Mouse (Mus musculus) spleen, adult 2 months (tissue): ENCODE results near the gene Muc20. TPM values are rescaled to one million over a fixed set of nuclear protein-coding genes. Genes with fewer than 3 reads are reported as not detected.
A peak's percentile ranks its signal among the peaks of the same experiment; 100 is the strongest.

ENCODE experiments used
- DNase-seq, 2 experiments: peaks; one replicate each; pipeline versions ENCODE4 v3.0.0 to v3.0.0-alpha.2; 2012 to 2021; ENCODE audit warnings: low spot score in 2 of 2, low read depth in 1 of 2
- H3K27ac ChIP-seq: fragments of 200-500 bp; 2 replicates; pipeline ENCODE4 v1.5.1; 2012; ENCODE audit warnings: low read length, inconsistent platforms; ENCODE audit not compliant: insufficient read depth
- H3K27me3 ChIP-seq: fragments of 200-500 bp; 2 replicates; pipeline ENCODE4 v1.6.1; 2012; ENCODE audit warnings: mild to moderate bottlenecking, moderate library complexity, low read length, inconsistent platforms; ENCODE audit not compliant: control insufficient read depth, insufficient read depth
- H3K36me3 ChIP-seq: fragments of 200-500 bp; 2 replicates; pipeline ENCODE4 v1.6.1; 2012; ENCODE audit warnings: mild to moderate bottlenecking, low read length, inconsistent platforms; ENCODE audit not compliant: control insufficient read depth, insufficient read depth
- H3K4me1 ChIP-seq: fragments of 200-500 bp; 2 replicates; pipeline ENCODE4 v1.6.1; 2011; ENCODE audit warnings: inconsistent platforms; ENCODE audit not compliant: control insufficient read depth, insufficient read depth, insufficient read length
- H3K4me3 ChIP-seq: fragments of 200-500 bp; 2 replicates; pipeline ENCODE4 v1.5.1; 2011; ENCODE audit warnings: mild to moderate bottlenecking, inconsistent platforms; ENCODE audit not compliant: insufficient read depth, insufficient read length; ENCODE audit errors: extremely low read depth
- CTCF ChIP-seq: fragments of 200-500 bp; IDR thresholded peaks from 2 replicates; pipeline ENCODE4 v1.5.1; 2011; ENCODE audit warnings: mild to moderate bottlenecking, inconsistent platforms; ENCODE audit not compliant: insufficient read depth, insufficient read length, insufficient replicate concordance; ENCODE audit errors: extremely low read depth
- POLR2A ChIP-seq: fragments of 200-500 bp; IDR thresholded peaks from 2 replicates; pipeline ENCODE4 v1.6.1; 2011; ENCODE audit warnings: low read depth, low read length, inconsistent platforms
- WGBS: fragments of 180-500 bp; shearing (Covaris S2); methylation state at CpG from one replicate; pipeline ENCODE4 v1.1.7; 2018; 5-methylcytosine and 5-hydroxymethylcytosine counted together
- polyA plus RNA-seq: library from polyadenylated mRNA; depleted of rRNA; stranded (reverse); fragments of >200 nt; gene quantifications from 2 replicates; pipeline ENCODE4 v1.2.3, GENCODE M21; 2012

Gene Muc20
- polyA plus RNA-seq, 1 experiment = not detected

- no peak for TF ChIP-seq CTCF
- TF ChIP-seq POLR2A = no peak
- H3K27ac ChIP-seq = no peak overlapping the region
- no peaks in the 10 kb centered on the region; the same call in 1 of the 2 replicates for H3K4me1 ChIP-seq
- no peak overlapping the region for H3K4me3 ChIP-seq
- DNase-seq = no peak
- H3K36me3 ChIP-seq = no peaks in the 10 kb centered on the region
- WGBS = 77% methylated on average over 3 of the region's 3 CpGs
- no peaks in the 10 kb centered on the region for H3K27me3 ChIP-seq
These were observed 16.5 kb upstream of the Muc20 start for GRCm38 (mm10) chr16:32813771-32814170.

- DNase-seq = no peak
- Histone ChIP-seq H3K36me3 (no peaks in the 10 kb centered on the region), H3K27ac (no peak overlapping the region), H3K4me1 (no peaks in the 10 kb centered on the region; the same call in 1 of the 2 replicates), H3K27me3 (no peaks in the 10 kb centered on the region), H3K4me3 (no peak overlapping the region)
- 56% methylated on average over 9 of the region's 9 CpGs for WGBS
- no peak for TF ChIP-seq CTCF
- TF ChIP-seq POLR2A = no peak
These were observed 16.1 kb upstream of the Muc20 start for GRCm38 (mm10) chr16:32813362-32813761.

- no peaks in the 10 kb centered on the region for H3K36me3 ChIP-seq
- H3K27me3 ChIP-seq = no peaks in the 10 kb centered on the region
- WGBS = 2% methylated on average over 9 of the region's 9 CpGs
- peak; percentile 86 to 88 for DNase-seq
- no peak overlapping the region for H3K4me3 ChIP-seq
- H3K4me1 ChIP-seq = no peaks in the 10 kb centered on the region; the same call in 1 of the 2 replicates
- no peak overlapping the region for H3K27ac ChIP-seq
- TF ChIP-seq CTCF = peak; percentile 81; the same call in 1 of the 2 replicates
- TF ChIP-seq POLR2A = no peak
These were observed 15.7 kb upstream of the Muc20 start for GRCm38 (mm10) chr16:32812888-32813361.

GRCm38 (mm10) chr16:32810321-32810720, 13.1 kb upstream of the Muc20 start, which contains the start of gene Smbd1:
Gene Smbd1, minus strand, starts transcription at chr16:32810477.
- no peaks in the 10 kb centered on the region for H3K27me3 ChIP-seq
- H3K4me3 ChIP-seq = no peak within 1 kb of the TSS
- H3K27ac ChIP-seq = no peak within 1 kb of the TSS
- no peaks in the 10 kb centered on the region; the same call in 1 of the 2 replicates for H3K4me1 ChIP-seq
- no peak for DNase-seq
- TF ChIP-seq CTCF (no peak), POLR2A (no peak)
- 90% methylated on average over 4 of the region's 4 CpGs for WGBS
- no peaks in the 10 kb centered on the region for H3K36me3 ChIP-seq

GRCm38 (mm10) chr16:32807408-32808185, 10.4 kb upstream of the Muc20 start:
- H3K4me3 ChIP-seq = no peak overlapping the region
- H3K4me1 ChIP-seq = no peaks in the 10 kb centered on the region
- no peak overlapping the region for H3K27ac ChIP-seq
- TF ChIP-seq CTCF (no peak), POLR2A (no peak)
- WGBS = 70% methylated on average over 8 of the region's 8 CpGs
- H3K36me3 ChIP-seq = no peaks in the 10 kb centered on the region
- no peak for DNase-seq
- no peaks in the 10 kb centered on the region for H3K27me3 ChIP-seq

GRCm38 (mm10) chr16:32805151-32805550, 7.9 kb upstream of the Muc20 start:
- Histone ChIP-seq H3K27me3 (no peaks in the 10 kb centered on the region), H3K4me3 (no peak overlapping the region), H3K4me1 (no peaks in the 10 kb centered on the region), H3K36me3 (no peaks in the 10 kb centered on the region), H3K27ac (no peak overlapping the region)
- WGBS = 71% methylated on average over 7 of the region's 7 CpGs
- TF ChIP-seq CTCF = no peak
- no peak for TF ChIP-seq POLR2A
- DNase-seq = no peak

- H3K27ac ChIP-seq = no peak overlapping the region
- no peaks in the 10 kb centered on the region for H3K27me3 ChIP-seq
- DNase-seq = no peak
- H3K36me3 ChIP-seq = no peaks in the 10 kb centered on the region
- no peaks in the 10 kb centered on the region for H3K4me1 ChIP-seq
- H3K4me3 ChIP-seq = no peak overlapping the region
- 61% methylated on average over 5 of the region's 5 CpGs for WGBS
- TF ChIP-seq POLR2A (no peak), CTCF (no peak)
These were observed 6.7 kb upstream of the Muc20 start for GRCm38 (mm10) chr16:32803901-32804300.
